Mouse (Mus musculus): ENCODE data around the gene Mylip. TPM values are rescaled to one million over a fixed set of nuclear protein-coding genes. Genes with fewer than 3 reads are reported as not detected.

Mylip gene
- polyA plus RNA-seq, 1 experiment from 2014 or later = 10.5 TPM

GRCm38 (mm10) chr13:45460177-45460576 is 70.6 kb downstream of the Mylip start:
- no peaks in the 10 kb centered on the region for H3K9me3 ChIP-seq
- peaks cover 7% of the 10 kb centered on the region for H3K4me1 ChIP-seq
- H3K36me3 ChIP-seq = no peaks in the 10 kb centered on the region

GRCm38 (mm10) chr13:45461370-45461958 is 71.9 kb downstream of the Mylip start:
- H3K4me3 ChIP-seq = no peak overlapping the region
- H3K36me3 ChIP-seq = no peaks in the 10 kb centered on the region
- ATAC-seq (ENCODE audit: low FRiP score, low read depth) = no peak
- H3K27ac ChIP-seq (replicated peaks) = no peak overlapping the region
- no peak overlapping the region for H3K4me2 ChIP-seq (replicated peaks)
- peaks cover 9% of the 10 kb centered on the region for H3K27me3 ChIP-seq
- WGBS = 86% methylated on average over 14 of the region's 14 CpGs
- no peaks in the 10 kb centered on the region for H3K4me1 ChIP-seq
- H3K9me3 ChIP-seq = no peaks in the 10 kb centered on the region
- no peak overlapping the region for H3K9ac ChIP-seq (replicated peaks)

More at GRCm38 (mm10) chr13:45460177-45460576, 70.6 kb downstream of the Mylip start:
- H3K4me3 ChIP-seq = no peak overlapping the region
- H3K9ac ChIP-seq (replicated peaks) = no peak overlapping the region
- H3K27me3 ChIP-seq = no peaks in the 10 kb centered on the region
- 91% methylated on average over 3 of the region's 3 CpGs for WGBS
- no peak overlapping the region for H3K27ac ChIP-seq (replicated peaks)
- no peak overlapping the region for H3K4me2 ChIP-seq (replicated peaks)
- no peak for ATAC-seq (ENCODE audit: low FRiP score, low read depth)

Other genes starting within 250 kb of the Mylip start
- gene Gmpr, start 117.7 kb downstream of the Mylip start, polyA plus RNA-seq (2016; fragmentation: Nextera tagmentation; extraction: Ambion mirVana) = 14.3 and 15.7 TPM in 2 replicates

Data from midbrain, embryonic 12.5 days (tissue).